Mouse (Mus musculus) liver, embryonic 14.5 days (tissue): ENCODE data around the gene Guca2a.

ENCODE experiments used
- CTCF ChIP-seq: IDR thresholded peaks from 2 replicates; pipeline ENCODE4 v1.5.1; 2016; ENCODE audit warnings: antibody characterized with exemption, low read depth, control low read depth
- EP300 ChIP-seq: IDR thresholded peaks from 2 replicates; pipeline ENCODE4 v1.6.1; 2016; ENCODE audit warnings: antibody characterized with exemption, low read depth

GRCm38 (mm10) chr4:119635686-119636085 lies 1.8 kb upstream of the Guca2a start:
- TF ChIP-seq CTCF (no peak), EP300 (no peak)
